Mouse (Mus musculus) gastrocnemius, postnatal 36 days (tissue): Measurements from ENCODE around the gene Bbx. TPM values are rescaled to one million over a fixed set of nuclear protein-coding genes. Genes with fewer than 3 reads are reported as not detected.

Experiments
- DNase-seq, 2 experiments: peaks; one replicate each; pipeline ENCODE4 v3.0.0; 2022
- intact Hi-C: fragments of 180-260 bp; cut with DNase I; formaldehyde crosslinking; loops from one replicate; pipeline ENCODE4 v1.15.1; 2025
- total RNA-seq, 2 experiments: library from RNA; stranded (reverse); gene quantifications; 2 replicates each; pipeline ENCODE4 v1.2.3; 2021

Gene Bbx
- total RNA-seq, 2 experiments from 2014 or later = 6.6 to 6.8 TPM

GRCm38 (mm10) chr16:50189108-50189507, 243.1 kb downstream of the Bbx start:
- no peak for DNase-seq
- intact Hi-C loops = no loop called here

- intact Hi-C loops = no loop called here
- no peak for DNase-seq
These were observed 245.6 kb downstream of the Bbx start for GRCm38 (mm10) chr16:50186604-50187003.

GRCm38 (mm10) chr16:50185041-50185440, 247.1 kb downstream of the Bbx start:
- DNase-seq = peak in 1 of 2 experiments; percentile 19
- intact Hi-C loops = no loop called here

GRCm38 (mm10) chr16:50182988-50183387, 249.2 kb downstream of the Bbx start:
- intact Hi-C loops = no loop called here
- DNase-seq = no peak

- intact Hi-C loops = no loop called here
- DNase-seq = no peak
These were observed 249.6 kb downstream of the Bbx start for GRCm38 (mm10) chr16:50182561-50182960.

GRCm38 (mm10) chr16:50172760-50173159, 259.4 kb downstream of the Bbx start:
- no peak for DNase-seq
- intact Hi-C loops = no loop called here

GRCm38 (mm10) chr16:50170812-50171211, 261.4 kb downstream of the Bbx start:
- intact Hi-C loops = no loop called here
- no peak for DNase-seq

- DNase-seq = no peak
- intact Hi-C loops = no loop called here
These were observed 264.2 kb downstream of the Bbx start for GRCm38 (mm10) chr16:50167983-50168299.

- no peak for DNase-seq
- intact Hi-C loops = no loop called here
These were observed 264.8 kb downstream of the Bbx start for GRCm38 (mm10) chr16:50167231-50167982.

- no peak for DNase-seq
- intact Hi-C loops = no loop called here
These were observed 271.5 kb downstream of the Bbx start for GRCm38 (mm10) chr16:50160418-50161271.

- intact Hi-C loops = no loop called here
- DNase-seq = no peak
These were observed 273.6 kb downstream of the Bbx start for GRCm38 (mm10) chr16:50158546-50158945.

- DNase-seq = no peak
- intact Hi-C loops = no loop called here
These were observed 282.6 kb downstream of the Bbx start for GRCm38 (mm10) chr16:50149606-50150005.

- no peak for DNase-seq
- intact Hi-C loops = no loop called here
These were observed 284.3 kb downstream of the Bbx start for GRCm38 (mm10) chr16:50147900-50148299.

Other genes starting within 250 kb of the Bbx start
- not detected for gene Ccdc54, start 158.8 kb upstream of the Bbx start, total RNA-seq